Mouse (Mus musculus) forebrain, embryonic 13.5 days (tissue): Measurements from ENCODE around the gene Abca7. TPM values are rescaled to one million over a fixed set of nuclear protein-coding genes. Genes with fewer than 3 reads are reported as not detected.
A peak's percentile ranks its signal among the peaks of the same experiment; 100 is the strongest.
"Not testable (repeated sequence)": the region's sequence is repeated elsewhere in the genome, so short reads cannot be mapped to it uniquely, and the experiment has no call there.

Experiments
- ATAC-seq: fragments of 200-750 bp; cut with Nextera tagmentation; 2 replicates; pipeline ENCODE4 v1.8.0; 2017
- H3K27ac ChIP-seq: fragments of 300-500 bp; sonication (generic); 2 replicates; pipeline ENCODE4 v1.5.1; 2015; ENCODE audit warnings: inconsistent platforms, mild to moderate bottlenecking, moderate library complexity
- H3K27me3 ChIP-seq: fragments of 300-500 bp; sonication (generic); 2 replicates; pipeline ENCODE4 v1.6.1; 2015; ENCODE audit warnings: mild to moderate bottlenecking, inconsistent platforms
- H3K36me3 ChIP-seq: fragments of 300-500 bp; sonication (generic); 2 replicates; pipeline ENCODE4 v1.6.1; 2015; ENCODE audit warnings: mild to moderate bottlenecking, inconsistent platforms; ENCODE audit not compliant: poor library complexity, severe bottlenecking
- H3K4me1 ChIP-seq: fragments of 300-500 bp; sonication (generic); 2 replicates; pipeline ENCODE4 v1.6.1; 2015; ENCODE audit warnings: inconsistent platforms
- H3K4me2 ChIP-seq: fragments of 300-500 bp; sonication (generic); 2 replicates; pipeline ENCODE4 v1.6.1; 2015; ENCODE audit warnings: inconsistent platforms, mild to moderate bottlenecking, moderate library complexity
- H3K4me3 ChIP-seq: fragments of 300-500 bp; sonication (generic); 2 replicates; pipeline ENCODE4 v1.5.1; 2015; ENCODE audit warnings: mild to moderate bottlenecking, inconsistent platforms
- H3K9ac ChIP-seq: fragments of 300-500 bp; sonication (generic); 2 replicates; pipeline ENCODE4 v1.6.1; 2015; ENCODE audit warnings: mild to moderate bottlenecking, inconsistent platforms
- H3K9me3 ChIP-seq: fragments of 300-500 bp; sonication (generic); replicated peaks from 2 replicates; pipeline ENCODE4 v1.6.1; 2016; ENCODE audit warnings: inconsistent platforms
- WGBS: fragments of 180-500 bp; shearing (Covaris S2); methylation state at CpG from one replicate; pipeline ENCODE4 v1.1.7; 2015; 5-methylcytosine and 5-hydroxymethylcytosine counted together
- polyA plus RNA-seq: library from polyadenylated mRNA; unstranded; fragments of >200 nt; fragmentation: Nextera tagmentation; extraction: Ambion mirVana; gene quantifications from 2 replicates; pipeline ENCODE4 v1.2.1, GENCODE M21; 2015

Abca7 gene
- polyA plus RNA-seq, 1 experiment from 2014 or later, result 3.1 TPM

- Histone ChIP-seq H3K9me3 (no peaks in the 10 kb centered on the region), H3K27me3 (no peaks in the 10 kb centered on the region), H3K4me3 (peak overlapping the region; percentile 85), H3K4me2 (peak overlapping the region; percentile 84), H3K9ac (peak overlapping the region; percentile 94), H3K36me3 (peaks cover 38% of the 10 kb centered on the region), H3K27ac (peak overlapping the region; percentile 96), H3K4me1 (peaks cover 18% of the 10 kb centered on the region)
- ATAC-seq, result peak; percentile 50
- 2% methylated on average over 73 of the region's 77 CpGs for WGBS
These were observed 57.8 kb downstream of the Abca7 start for GRCm38 (mm10) chr10:80053831-80054815.

DNA sequence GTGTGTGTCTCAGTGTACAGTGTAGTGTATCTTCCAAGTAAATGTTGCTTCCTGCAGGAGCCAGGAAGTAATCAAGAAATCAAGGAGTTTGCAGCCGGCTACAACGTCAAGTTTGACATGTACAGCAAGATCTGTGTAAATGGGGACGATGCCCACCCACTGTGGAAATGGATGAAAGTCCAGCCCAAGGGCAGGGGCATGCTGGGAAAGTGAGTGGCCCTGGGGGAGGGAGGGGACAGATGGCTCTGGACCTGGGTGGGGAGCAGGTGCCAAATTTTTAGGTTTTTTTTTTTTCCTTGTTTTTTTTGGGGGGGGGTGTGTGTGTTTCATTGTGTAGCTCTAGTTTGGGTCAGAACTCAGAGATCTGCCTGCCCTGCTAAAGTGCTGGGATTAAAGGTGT, 58.6 kb downstream of the Abca7 start:
- Histone ChIP-seq H3K9ac (peak overlapping the region; percentile 94), H3K4me2 (peak overlapping the region; percentile 84), H3K4me3 (peak overlapping the region; percentile 85), H3K27ac (0 out of 2 replicates have a peak overlapping the region, but pooled peaks have one; percentile 96), H3K36me3 (peaks cover 46% of the 10 kb centered on the region), H3K4me1 (peaks cover 18% of the 10 kb centered on the region)
- H3K9me3 ChIP-seq, H3K27me3 ChIP-seq, ATAC-seq: not testable (repeated sequence)
- WGBS, result 48% methylated on average over 3 of the region's 3 CpGs

DNA sequence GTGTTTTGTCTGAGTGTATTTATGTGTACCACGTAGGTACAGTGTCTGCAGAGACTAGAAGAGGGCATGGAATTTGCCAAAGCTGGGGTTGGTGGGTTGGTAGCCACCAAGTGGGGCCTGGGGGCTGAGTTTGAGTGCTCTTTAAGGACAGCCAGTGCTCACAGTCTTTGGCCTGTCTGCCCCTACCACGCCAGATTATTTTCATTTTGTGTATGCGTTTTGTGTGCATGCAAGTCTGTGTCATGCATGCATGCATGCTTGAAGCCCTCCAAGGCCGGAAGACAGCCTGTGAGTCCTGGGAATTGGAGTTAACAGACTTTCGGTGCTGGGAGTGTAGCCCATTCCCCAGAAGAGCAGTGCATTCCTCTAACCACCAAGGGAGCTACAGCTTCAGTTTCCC, 59.1 kb downstream of the Abca7 start:
- Histone ChIP-seq H3K36me3 (peaks cover 51% of the 10 kb centered on the region), H3K4me3 (peak overlapping the region; percentile 85), H3K27ac (no peak overlapping the region), H3K9ac (peak overlapping the region; percentile 94), H3K9me3 (no peaks in the 10 kb centered on the region), H3K27me3 (no peaks in the 10 kb centered on the region), H3K4me1 (peaks cover 18% of the 10 kb centered on the region), H3K4me2 (peak overlapping the region; percentile 84)
- 84% methylated on average over 5 of the region's 5 CpGs for WGBS
- ATAC-seq, result no peak

DNA sequence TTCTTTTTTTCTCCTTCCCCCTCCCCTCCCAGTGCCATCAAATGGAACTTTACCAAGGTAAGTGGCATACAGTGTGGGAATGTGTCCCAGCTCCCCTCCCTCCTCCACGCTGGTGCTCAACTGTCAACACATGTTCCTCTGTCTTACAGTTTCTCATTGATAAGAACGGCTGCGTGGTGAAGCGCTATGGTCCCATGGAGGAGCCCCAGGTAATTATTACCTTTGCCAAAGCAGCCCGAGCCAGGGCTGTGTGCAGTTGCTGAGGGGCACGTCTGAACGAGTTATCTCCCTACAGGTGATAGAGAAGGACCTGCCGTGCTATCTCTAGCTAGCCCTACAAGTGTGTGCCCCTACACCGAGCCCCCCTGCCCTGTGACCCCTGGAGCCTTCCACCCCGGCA, 59.6 kb downstream of the Abca7 start:
- ATAC-seq, result no peak
- peaks cover 56% of the 10 kb centered on the region for H3K36me3 ChIP-seq
- H3K9ac ChIP-seq, result no peak overlapping the region
- 90% methylated on average over 9 of the region's 10 CpGs for WGBS
- peaks cover 18% of the 10 kb centered on the region for H3K4me1 ChIP-seq
- H3K4me2 ChIP-seq, result no peak overlapping the region
- H3K9me3 ChIP-seq, result no peaks in the 10 kb centered on the region
- no peaks in the 10 kb centered on the region for H3K27me3 ChIP-seq
- no peak overlapping the region for H3K4me3 ChIP-seq
- no peak overlapping the region for H3K27ac ChIP-seq

DNA sequence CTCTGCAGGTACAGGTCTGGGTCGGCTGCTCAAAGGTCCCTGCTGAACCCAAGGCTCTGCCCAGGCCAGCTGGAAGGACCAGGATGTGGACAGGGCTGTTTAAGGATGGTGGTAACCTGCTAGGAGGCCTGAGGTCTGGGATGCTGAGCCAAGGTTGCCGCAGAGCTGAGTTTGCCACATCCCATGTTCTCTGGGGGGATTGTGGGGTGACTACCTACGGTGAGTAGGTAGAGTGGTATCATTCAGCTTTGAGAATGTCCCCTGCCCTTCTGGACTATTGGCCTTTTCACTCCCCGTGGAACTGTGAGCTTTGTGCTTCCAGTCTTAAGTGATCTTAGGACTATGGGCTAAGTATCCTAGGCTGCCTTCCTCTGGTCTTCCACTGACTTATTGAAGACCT, 60.2 kb downstream of the Abca7 start:
- H3K36me3 ChIP-seq, result peaks cover 62% of the 10 kb centered on the region

DNA sequence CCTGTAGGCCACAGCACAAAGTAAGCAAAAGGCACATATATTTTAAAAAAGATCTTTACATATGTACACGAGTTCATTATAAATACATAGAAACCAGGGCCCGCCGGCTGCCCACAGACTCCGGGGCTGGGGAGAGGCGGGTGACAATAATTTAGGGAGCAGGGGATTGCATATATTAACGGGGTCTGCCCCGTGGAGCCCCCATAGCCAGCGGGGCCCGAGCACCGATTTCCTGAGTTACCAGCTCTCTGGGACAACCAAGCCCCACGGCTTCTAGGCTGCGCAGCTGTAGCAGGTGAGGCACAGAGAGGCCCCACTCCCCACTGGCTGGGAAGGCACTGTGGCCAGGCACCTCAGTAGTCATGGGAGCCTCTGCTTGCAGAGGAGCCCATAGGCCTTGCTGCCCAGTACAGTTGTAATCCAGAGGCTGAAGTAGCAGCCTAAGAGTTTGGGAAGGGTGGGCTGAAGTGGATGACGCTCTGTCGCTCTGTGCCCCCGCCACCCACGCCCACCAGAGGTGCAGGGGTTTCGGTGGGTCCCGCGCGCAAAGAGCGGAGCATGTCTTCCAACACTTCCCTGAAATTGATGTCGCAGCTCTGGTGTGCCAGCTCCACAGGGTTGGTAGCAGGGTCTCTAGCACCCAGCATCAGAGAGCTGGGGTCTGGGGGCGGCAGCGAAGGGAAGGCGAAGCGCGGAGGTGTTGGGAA, 60.8 kb downstream of the Abca7 start:
- peaks cover 18% of the 10 kb centered on the region for H3K4me1 ChIP-seq
- 93% methylated on average over 27 of the region's 27 CpGs for WGBS
- H3K36me3 ChIP-seq, result peaks cover 67% of the 10 kb centered on the region
- H3K4me2 ChIP-seq, result no peak overlapping the region
- H3K27me3 ChIP-seq, result no peaks in the 10 kb centered on the region
- H3K9me3 ChIP-seq, result no peaks in the 10 kb centered on the region
- no peak overlapping the region for H3K9ac ChIP-seq
- no peak for ATAC-seq
- H3K4me3 ChIP-seq, result no peak overlapping the region
- H3K27ac ChIP-seq, result no peak overlapping the region

More for the DNA sequence above, 60.2 kb downstream of the Abca7 start:
- no peak overlapping the region for H3K4me3 ChIP-seq
- peaks cover 18% of the 10 kb centered on the region for H3K4me1 ChIP-seq
- no peaks in the 10 kb centered on the region for H3K9me3 ChIP-seq
- no peak for ATAC-seq
- no peak overlapping the region for H3K27ac ChIP-seq
- no peaks in the 10 kb centered on the region for H3K27me3 ChIP-seq
- 95% methylated on average over 4 of the region's 4 CpGs for WGBS
- H3K4me2 ChIP-seq, result no peak overlapping the region
- H3K9ac ChIP-seq, result no peak overlapping the region

- Histone ChIP-seq H3K27me3 (no peaks in the 10 kb centered on the region), H3K4me1 (peaks cover 18% of the 10 kb centered on the region), H3K9ac (no peak overlapping the region), H3K36me3 (peaks cover 74% of the 10 kb centered on the region), H3K4me2 (no peak overlapping the region), H3K9me3 (no peaks in the 10 kb centered on the region), H3K4me3 (no peak overlapping the region), H3K27ac (no peak overlapping the region)
- 83% methylated on average over 30 of the region's 30 CpGs for WGBS
- no peak for ATAC-seq
These were observed 61.5 kb downstream of the Abca7 start for GRCm38 (mm10) chr10:80057683-80058326.

- Histone ChIP-seq H3K27me3 (no peaks in the 10 kb centered on the region), H3K4me2 (no peak overlapping the region), H3K9me3 (no peaks in the 10 kb centered on the region), H3K4me1 (no peaks in the 10 kb centered on the region), H3K27ac (no peak overlapping the region), H3K36me3 (peaks cover 82% of the 10 kb centered on the region), H3K4me3 (no peak overlapping the region), H3K9ac (no peak overlapping the region)
- 93% methylated on average over 5 of the region's 5 CpGs for WGBS
- no peak for ATAC-seq
These were observed 66.8 kb downstream of the Abca7 start for GRCm38 (mm10) chr10:80063104-80063503.

- Histone ChIP-seq H3K4me2 (no peak overlapping the region), H3K9me3 (no peaks in the 10 kb centered on the region), H3K4me3 (no peak overlapping the region), H3K27me3 (no peaks in the 10 kb centered on the region), H3K9ac (no peak overlapping the region), H3K36me3 (peaks cover 72% of the 10 kb centered on the region), H3K27ac (no peak overlapping the region), H3K4me1 (no peaks in the 10 kb centered on the region)
- 73% methylated on average over 23 of the region's 23 CpGs for WGBS
- no peak for ATAC-seq
These were observed 67.8 kb downstream of the Abca7 start for GRCm38 (mm10) chr10:80063877-80064650.
